Mouse (Mus musculus) lung, embryonic 15.5 days (tissue): ENCODE measurements around the gene Havcr2. TPM values are rescaled to one million over a fixed set of nuclear protein-coding genes. Genes with fewer than 3 reads are reported as not detected.

Experiments
- ATAC-seq: fragments of 200-750 bp; cut with Nextera tagmentation; 2 replicates; pipeline ENCODE4 v1.8.0; 2017; ENCODE audit warnings: moderate number of reproducible peaks, borderline replicate concordance; ENCODE audit not compliant: low FRiP score, low TSS enrichment; ENCODE audit errors: extremely low read depth
- H3K27ac ChIP-seq: fragments of 300-500 bp; sonication (generic); 2 replicates; pipeline ENCODE4 v1.5.1; 2015; ENCODE audit warnings: moderate library complexity, mild to moderate bottlenecking, inconsistent platforms
- H3K27me3 ChIP-seq: fragments of 300-500 bp; sonication (generic); 2 replicates; pipeline ENCODE4 v1.6.1; 2015; ENCODE audit warnings: inconsistent platforms
- H3K36me3 ChIP-seq: fragments of 300-500 bp; sonication (generic); 2 replicates; pipeline ENCODE4 v1.6.1; 2015; ENCODE audit warnings: inconsistent platforms
- H3K4me1 ChIP-seq: fragments of 300-500 bp; sonication (generic); 2 replicates; pipeline ENCODE4 v1.6.1; 2015; ENCODE audit warnings: inconsistent platforms
- H3K4me2 ChIP-seq: fragments of 300-500 bp; sonication (generic); 2 replicates; pipeline ENCODE4 v1.6.1; 2015; ENCODE audit warnings: inconsistent platforms, mild to moderate bottlenecking, moderate library complexity
- H3K4me3 ChIP-seq: fragments of 300-500 bp; sonication (generic); 2 replicates; pipeline ENCODE4 v1.5.1; 2015; ENCODE audit warnings: mild to moderate bottlenecking, inconsistent platforms
- H3K9ac ChIP-seq: fragments of 300-500 bp; sonication (generic); 2 replicates; pipeline ENCODE4 v1.6.1; 2015; ENCODE audit warnings: inconsistent platforms
- H3K9me3 ChIP-seq: fragments of 300-500 bp; sonication (generic); 2 replicates; pipeline ENCODE4 v1.6.1; 2016; ENCODE audit warnings: inconsistent platforms
- WGBS: fragments of 180-500 bp; shearing (Covaris S2); methylation state at CpG from one replicate; pipeline ENCODE4 v1.1.7; 2015; 5-methylcytosine and 5-hydroxymethylcytosine counted together
- polyA plus RNA-seq: library from polyadenylated mRNA; unstranded; fragments of >200 nt; fragmentation: Nextera tagmentation; extraction: Ambion mirVana; gene quantifications from 2 replicates; pipeline ENCODE4 v1.2.1, GENCODE M21; 2015

Havcr2 gene
- polyA plus RNA-seq, 1 experiment from 2014 or later = 0.15 TPM

- 1% methylated on average over 23 of the region's 23 CpGs for WGBS
- peak; percentile 19; the same call in 1 of the 2 replicates for ATAC-seq
These were observed 17.2 kb upstream of the Havcr2 start for GRCm38 (mm10) chr11:46437459-46438000.

GRCm38 (mm10) chr11:46439005-46439543 lies 15.7 kb upstream of the Havcr2 start:
- Histone ChIP-seq H3K4me3 (no peak overlapping the region), H3K36me3 (peaks cover 19% of the 10 kb centered on the region), H3K4me1 (peaks cover 3% of the 10 kb centered on the region), H3K27me3 (no peaks in the 10 kb centered on the region; the same call in 1 of the 2 replicates), H3K9me3 (no peaks in the 10 kb centered on the region), H3K4me2 (no peak overlapping the region), H3K27ac (no peak overlapping the region), H3K9ac (no peak overlapping the region)
- no peak for ATAC-seq
- 79% methylated on average over 5 of the region's 5 CpGs for WGBS

More at GRCm38 (mm10) chr11:46437459-46438000, 17.2 kb upstream of the Havcr2 start:
- no peaks in the 10 kb centered on the region for H3K9me3 ChIP-seq
- H3K4me1 ChIP-seq = peaks cover 3% of the 10 kb centered on the region
- H3K9ac ChIP-seq = peak overlapping the region; percentile 97
- peak overlapping the region; percentile 100 for H3K4me3 ChIP-seq
- H3K4me2 ChIP-seq = peak overlapping the region; percentile 74
- no peaks in the 10 kb centered on the region; the same call in 1 of the 2 replicates for H3K27me3 ChIP-seq
- H3K27ac ChIP-seq = peak overlapping the region; percentile 94; the same call in 1 of the 2 replicates
- H3K36me3 ChIP-seq = peaks cover 15% of the 10 kb centered on the region

GRCm38 (mm10) chr11:46441774-46442173 lies 13.0 kb upstream of the Havcr2 start:
- Histone ChIP-seq H3K27ac (no peak overlapping the region), H3K9ac (no peak overlapping the region), H3K4me3 (no peak overlapping the region), H3K4me1 (peaks cover 3% of the 10 kb centered on the region), H3K36me3 (peaks cover 19% of the 10 kb centered on the region), H3K9me3 (no peaks in the 10 kb centered on the region), H3K4me2 (no peak overlapping the region), H3K27me3 (no peaks in the 10 kb centered on the region)
- no peak for ATAC-seq
- 92% methylated on average over 1 of the region's 1 CpGs for WGBS

- no peak for ATAC-seq
- 88% methylated on average over 1 of the region's 1 CpGs for WGBS
- Histone ChIP-seq H3K9ac (no peak overlapping the region), H3K9me3 (no peaks in the 10 kb centered on the region), H3K4me2 (no peak overlapping the region), H3K4me1 (no peaks in the 10 kb centered on the region), H3K27me3 (no peaks in the 10 kb centered on the region), H3K27ac (no peak overlapping the region), H3K36me3 (peaks cover 19% of the 10 kb centered on the region), H3K4me3 (no peak overlapping the region)
These were observed 11.6 kb upstream of the Havcr2 start for GRCm38 (mm10) chr11:46443152-46443551.

- ATAC-seq = no peak
- 80% methylated on average over 5 of the region's 5 CpGs for WGBS
These were observed 10.8 kb upstream of the Havcr2 start for GRCm38 (mm10) chr11:46443979-46444378.

GRCm38 (mm10) chr11:46446150-46446549 lies 8.6 kb upstream of the Havcr2 start:
- H3K36me3 ChIP-seq = peaks cover 13% of the 10 kb centered on the region
- no peak overlapping the region for H3K4me3 ChIP-seq

More at GRCm38 (mm10) chr11:46443979-46444378, 10.8 kb upstream of the Havcr2 start:
- peaks cover 19% of the 10 kb centered on the region for H3K36me3 ChIP-seq
- no peak overlapping the region for H3K27ac ChIP-seq
- H3K4me2 ChIP-seq = no peak overlapping the region
- H3K4me3 ChIP-seq = no peak overlapping the region
- H3K9ac ChIP-seq = no peak overlapping the region
- no peaks in the 10 kb centered on the region for H3K9me3 ChIP-seq
- no peaks in the 10 kb centered on the region for H3K27me3 ChIP-seq
- no peaks in the 10 kb centered on the region for H3K4me1 ChIP-seq

GRCm38 (mm10) chr11:46447644-46448484 lies 6.9 kb upstream of the Havcr2 start:
- no peak for ATAC-seq
- WGBS = 72% methylated on average over 13 of the region's 13 CpGs
- Histone ChIP-seq H3K9me3 (no peaks in the 10 kb centered on the region), H3K4me1 (no peaks in the 10 kb centered on the region), H3K27ac (no peak overlapping the region), H3K4me2 (no peak overlapping the region), H3K9ac (no peak overlapping the region), H3K4me3 (no peak overlapping the region), H3K27me3 (no peaks in the 10 kb centered on the region), H3K36me3 (peaks cover 3% of the 10 kb centered on the region; the same call in 1 of the 2 replicates)

More at GRCm38 (mm10) chr11:46446150-46446549, 8.6 kb upstream of the Havcr2 start:
- 88% methylated on average over 6 of the region's 6 CpGs for WGBS
- H3K9ac ChIP-seq = no peak overlapping the region
- no peaks in the 10 kb centered on the region for H3K4me1 ChIP-seq
- H3K9me3 ChIP-seq = no peaks in the 10 kb centered on the region
- H3K27ac ChIP-seq = no peak overlapping the region
- no peak overlapping the region for H3K4me2 ChIP-seq
- no peak for ATAC-seq
- H3K27me3 ChIP-seq = no peaks in the 10 kb centered on the region

- Histone ChIP-seq H3K27ac (no peak overlapping the region), H3K9ac (no peak overlapping the region), H3K4me3 (no peak overlapping the region), H3K27me3 (no peaks in the 10 kb centered on the region), H3K4me2 (no peak overlapping the region), H3K36me3 (no peaks in the 10 kb centered on the region), H3K4me1 (no peaks in the 10 kb centered on the region), H3K9me3 (no peaks in the 10 kb centered on the region)
- 70% methylated on average over 11 of the region's 11 CpGs for WGBS
- no peak for ATAC-seq
These were observed 5.2 kb upstream of the Havcr2 start for GRCm38 (mm10) chr11:46449461-46450080.

GRCm38 (mm10) chr11:46459960-46460359 lies 5.2 kb downstream of the Havcr2 start:
- Histone ChIP-seq H3K9me3 (no peaks in the 10 kb centered on the region), H3K9ac (no peak overlapping the region), H3K27ac (no peak overlapping the region), H3K27me3 (no peaks in the 10 kb centered on the region), H3K4me1 (no peaks in the 10 kb centered on the region), H3K36me3 (no peaks in the 10 kb centered on the region), H3K4me3 (no peak overlapping the region), H3K4me2 (no peak overlapping the region)
- WGBS = 64% methylated on average over 3 of the region's 3 CpGs
- no peak for ATAC-seq

GRCm38 (mm10) chr11:46461362-46461761 lies 6.6 kb downstream of the Havcr2 start:
- 72% methylated on average over 5 of the region's 5 CpGs for WGBS
- Histone ChIP-seq H3K4me2 (no peak overlapping the region), H3K9me3 (no peaks in the 10 kb centered on the region), H3K36me3 (no peaks in the 10 kb centered on the region), H3K4me3 (no peak overlapping the region), H3K9ac (no peak overlapping the region), H3K27ac (no peak overlapping the region), H3K4me1 (no peaks in the 10 kb centered on the region), H3K27me3 (no peaks in the 10 kb centered on the region)
- no peak for ATAC-seq

- Histone ChIP-seq H3K4me2 (no peak overlapping the region), H3K4me1 (no peaks in the 10 kb centered on the region), H3K36me3 (no peaks in the 10 kb centered on the region), H3K9ac (no peak overlapping the region), H3K9me3 (no peaks in the 10 kb centered on the region), H3K27ac (no peak overlapping the region), H3K4me3 (no peak overlapping the region), H3K27me3 (no peaks in the 10 kb centered on the region)
- WGBS = 38% methylated on average over 5 of the region's 5 CpGs
- ATAC-seq = no peak
These were observed 7.2 kb downstream of the Havcr2 start for GRCm38 (mm10) chr11:46461931-46462330.
